Mouse (Mus musculus) hindbrain, embryonic 12.5 days (tissue): ENCODE data around the gene Aox4. TPM values are rescaled to one million over a fixed set of nuclear protein-coding genes. Genes with fewer than 3 reads are reported as not detected.

Source experiments
- ATAC-seq: fragments of 200-750 bp; cut with Nextera tagmentation; 2 replicates; pipeline ENCODE4 v1.8.0; 2017; ENCODE audit warnings: moderate TSS enrichment; ENCODE audit not compliant: low FRiP score
- H3K27ac ChIP-seq: fragments of 300-500 bp; sonication (generic); 2 replicates; pipeline ENCODE4 v1.5.1; 2016; ENCODE audit warnings: mild to moderate bottlenecking
- H3K27me3 ChIP-seq: fragments of 300-500 bp; sonication (generic); 2 replicates; pipeline ENCODE4 v1.6.1; 2016; ENCODE audit warnings: mild to moderate bottlenecking
- H3K36me3 ChIP-seq: fragments of 300-500 bp; sonication (generic); 2 replicates; pipeline ENCODE4 v1.6.1; 2016; ENCODE audit warnings: mild to moderate bottlenecking
- H3K4me1 ChIP-seq: fragments of 300-500 bp; sonication (generic); 2 replicates; pipeline ENCODE4 v1.6.1; 2016
- H3K4me2 ChIP-seq: fragments of 300-500 bp; sonication (generic); replicated peaks from 2 replicates; pipeline ENCODE4 v1.6.1; 2016; ENCODE audit warnings: mild to moderate bottlenecking
- H3K4me3 ChIP-seq: fragments of 300-500 bp; sonication (generic); 2 replicates; pipeline ENCODE4 v1.5.1; 2016; ENCODE audit warnings: mild to moderate bottlenecking
- H3K9ac ChIP-seq: fragments of 300-500 bp; sonication (generic); 2 replicates; pipeline ENCODE4 v1.6.1; 2016; ENCODE audit warnings: mild to moderate bottlenecking, moderate library complexity
- H3K9me3 ChIP-seq: fragments of 300-500 bp; sonication (generic); replicated peaks from 2 replicates; pipeline ENCODE4 v1.6.1; 2016; ENCODE audit warnings: mild to moderate bottlenecking
- WGBS: fragments of 180-500 bp; shearing (Covaris S2); methylation state at CpG from one replicate; pipeline ENCODE4 v1.1.7; 2016; 5-methylcytosine and 5-hydroxymethylcytosine counted together
- polyA plus RNA-seq: library from polyadenylated mRNA; unstranded; fragments of >200 nt; fragmentation: Nextera tagmentation; extraction: Ambion mirVana; gene quantifications from 2 replicates; pipeline ENCODE4 v1.2.1, GENCODE M21; 2016

Gene Aox4
- polyA plus RNA-seq: 0.04 TPM in 1 of 2 replicates, not detected in the other

- no peak for ATAC-seq
- H3K36me3 ChIP-seq: no peaks in the 10 kb centered on the region
- no peak within 1 kb of the TSS for H3K27ac ChIP-seq
- no peaks in the 10 kb centered on the region for H3K9me3 ChIP-seq
- 84% methylated on average over 17 of the region's 17 CpGs for WGBS
- H3K4me3 ChIP-seq: no peak within 1 kb of the TSS
- no peak within 1 kb of the TSS for H3K4me2 ChIP-seq
- H3K4me1 ChIP-seq: no peaks in the 10 kb centered on the region
- H3K9ac ChIP-seq: no peak within 1 kb of the TSS
- H3K27me3 ChIP-seq: no peaks in the 10 kb centered on the region
Observed at GRCm38 (mm10) chr1:58210203-58210602, at the start of gene Aox4. TSS of gene Aox4 (plus strand) at chr1:58210397.

- Histone ChIP-seq H3K4me2 (no peak overlapping the region), H3K27ac (no peak overlapping the region), H3K9me3 (no peaks in the 10 kb centered on the region), H3K4me3 (no peak overlapping the region), H3K36me3 (no peaks in the 10 kb centered on the region), H3K4me1 (no peaks in the 10 kb centered on the region), H3K27me3 (no peaks in the 10 kb centered on the region), H3K9ac (no peak overlapping the region)
- no peak for ATAC-seq
- WGBS: 78% methylated on average over 6 of the region's 6 CpGs
Observed at GRCm38 (mm10) chr1:58169893-58170292, 40.3 kb upstream of the Aox4 start.

GRCm38 (mm10) chr1:58188514-58189175, 21.6 kb upstream of the Aox4 start:
- Histone ChIP-seq H3K36me3 (no peaks in the 10 kb centered on the region), H3K27ac (no peak overlapping the region), H3K4me3 (no peak overlapping the region), H3K4me2 (no peak overlapping the region), H3K9ac (no peak overlapping the region), H3K4me1 (0 out of 2 replicates have a peak, but pooled peaks cover 5% of the 10 kb centered on the region), H3K27me3 (no peaks in the 10 kb centered on the region), H3K9me3 (no peaks in the 10 kb centered on the region)
- ATAC-seq: peak; percentile 66; the same call in 1 of the 2 replicates
- WGBS: 51% methylated on average over 5 of the region's 5 CpGs

GRCm38 (mm10) chr1:58194317-58194716, 15.9 kb upstream of the Aox4 start:
- H3K4me2 ChIP-seq: no peak overlapping the region
- H3K9ac ChIP-seq: no peak overlapping the region
- H3K27ac ChIP-seq: no peak overlapping the region
- no peak for ATAC-seq
- no peaks in the 10 kb centered on the region for H3K4me1 ChIP-seq
- no peaks in the 10 kb centered on the region for H3K27me3 ChIP-seq
- no peak overlapping the region for H3K4me3 ChIP-seq
- H3K36me3 ChIP-seq: no peaks in the 10 kb centered on the region
- no peaks in the 10 kb centered on the region for H3K9me3 ChIP-seq
- 87% methylated on average over 12 of the region's 12 CpGs for WGBS

- Histone ChIP-seq H3K9me3 (no peaks in the 10 kb centered on the region), H3K4me3 (no peak overlapping the region)
- WGBS: 80% methylated on average over 3 of the region's 3 CpGs
Observed at GRCm38 (mm10) chr1:58194988-58195387, 15.2 kb upstream of the Aox4 start.

GRCm38 (mm10) chr1:58195541-58195940, 14.7 kb upstream of the Aox4 start:
- no peak for ATAC-seq

More at GRCm38 (mm10) chr1:58194988-58195387, 15.2 kb upstream of the Aox4 start:
- no peak overlapping the region for H3K9ac ChIP-seq
- ATAC-seq: no peak
- H3K27me3 ChIP-seq: no peaks in the 10 kb centered on the region
- H3K36me3 ChIP-seq: no peaks in the 10 kb centered on the region
- no peak overlapping the region for H3K4me2 ChIP-seq
- no peak overlapping the region for H3K27ac ChIP-seq
- no peaks in the 10 kb centered on the region for H3K4me1 ChIP-seq

GRCm38 (mm10) chr1:58197023-58197422, 13.2 kb upstream of the Aox4 start:
- H3K4me2 ChIP-seq: no peak overlapping the region
- H3K27ac ChIP-seq: no peak overlapping the region
- no peaks in the 10 kb centered on the region for H3K36me3 ChIP-seq
- H3K4me3 ChIP-seq: no peak overlapping the region
- no peaks in the 10 kb centered on the region for H3K9me3 ChIP-seq
- no peaks in the 10 kb centered on the region for H3K27me3 ChIP-seq
- 74% methylated on average over 9 of the region's 9 CpGs for WGBS
- ATAC-seq: no peak
- no peaks in the 10 kb centered on the region for H3K4me1 ChIP-seq
- no peak overlapping the region for H3K9ac ChIP-seq

More at GRCm38 (mm10) chr1:58195541-58195940, 14.7 kb upstream of the Aox4 start:
- no peaks in the 10 kb centered on the region for H3K4me1 ChIP-seq
- H3K9me3 ChIP-seq: no peaks in the 10 kb centered on the region
- no peak overlapping the region for H3K4me3 ChIP-seq
- no peaks in the 10 kb centered on the region for H3K36me3 ChIP-seq
- H3K27ac ChIP-seq: no peak overlapping the region
- no peaks in the 10 kb centered on the region for H3K27me3 ChIP-seq
- no peak overlapping the region for H3K9ac ChIP-seq
- 13% methylated on average over 10 of the region's 10 CpGs for WGBS
- 0 out of 2 replicates have a peak overlapping the region, but pooled peaks have one; percentile 5 for H3K4me2 ChIP-seq

- H3K4me2 ChIP-seq: no peak overlapping the region
- no peak overlapping the region for H3K27ac ChIP-seq
- no peaks in the 10 kb centered on the region for H3K9me3 ChIP-seq
- no peaks in the 10 kb centered on the region for H3K36me3 ChIP-seq
- no peaks in the 10 kb centered on the region for H3K27me3 ChIP-seq
- no peak overlapping the region for H3K9ac ChIP-seq
- H3K4me3 ChIP-seq: no peak overlapping the region
- no peaks in the 10 kb centered on the region for H3K4me1 ChIP-seq
- ATAC-seq: no peak
- WGBS: 76% methylated on average over 4 of the region's 4 CpGs
Observed at GRCm38 (mm10) chr1:58198386-58198785, 11.8 kb upstream of the Aox4 start.

GRCm38 (mm10) chr1:58212805-58213204, 2.6 kb downstream of the Aox4 start:
- H3K27ac ChIP-seq: no peak overlapping the region
- H3K36me3 ChIP-seq: no peaks in the 10 kb centered on the region
- no peak overlapping the region for H3K4me2 ChIP-seq
- no peak for ATAC-seq
- H3K27me3 ChIP-seq: no peaks in the 10 kb centered on the region
- no peak overlapping the region for H3K4me3 ChIP-seq
- no peaks in the 10 kb centered on the region for H3K4me1 ChIP-seq
- H3K9me3 ChIP-seq: no peaks in the 10 kb centered on the region
- H3K9ac ChIP-seq: no peak overlapping the region
- 86% methylated on average over 7 of the region's 7 CpGs for WGBS

- Histone ChIP-seq H3K36me3 (no peaks in the 10 kb centered on the region), H3K4me1 (no peaks in the 10 kb centered on the region), H3K9me3 (no peaks in the 10 kb centered on the region), H3K27me3 (no peaks in the 10 kb centered on the region), H3K4me3 (no peak overlapping the region), H3K27ac (no peak overlapping the region), H3K9ac (no peak overlapping the region), H3K4me2 (no peak overlapping the region)
- ATAC-seq: no peak
- WGBS: 75% methylated on average over 5 of the region's 5 CpGs
Observed at GRCm38 (mm10) chr1:58213838-58214237, 3.6 kb downstream of the Aox4 start.

- WGBS: 90% methylated on average over 4 of the region's 4 CpGs
Observed at GRCm38 (mm10) chr1:58215353-58215752, 5.2 kb downstream of the Aox4 start.

GRCm38 (mm10) chr1:58215956-58216532, 5.8 kb downstream of the Aox4 start:
- ATAC-seq: no peak
- Histone ChIP-seq H3K27me3 (no peaks in the 10 kb centered on the region), H3K4me1 (no peaks in the 10 kb centered on the region), H3K36me3 (no peaks in the 10 kb centered on the region), H3K4me3 (no peak overlapping the region), H3K4me2 (no peak overlapping the region), H3K27ac (no peak overlapping the region), H3K9me3 (no peaks in the 10 kb centered on the region), H3K9ac (no peak overlapping the region)
- WGBS: 88% methylated on average over 7 of the region's 7 CpGs

More at GRCm38 (mm10) chr1:58215353-58215752, 5.2 kb downstream of the Aox4 start:
- H3K27ac ChIP-seq: no peak overlapping the region
- no peaks in the 10 kb centered on the region for H3K36me3 ChIP-seq
- no peak for ATAC-seq
- H3K4me3 ChIP-seq: no peak overlapping the region
- H3K27me3 ChIP-seq: no peaks in the 10 kb centered on the region
- H3K9me3 ChIP-seq: no peaks in the 10 kb centered on the region
- H3K4me1 ChIP-seq: no peaks in the 10 kb centered on the region
- no peak overlapping the region for H3K4me2 ChIP-seq
- no peak overlapping the region for H3K9ac ChIP-seq

- no peak for ATAC-seq
- Histone ChIP-seq H3K36me3 (no peaks in the 10 kb centered on the region), H3K4me2 (no peak overlapping the region), H3K9me3 (no peaks in the 10 kb centered on the region), H3K9ac (no peak overlapping the region), H3K27ac (no peak overlapping the region), H3K4me3 (no peak overlapping the region), H3K4me1 (no peaks in the 10 kb centered on the region), H3K27me3 (no peaks in the 10 kb centered on the region)
- WGBS: 68% methylated on average over 6 of the region's 6 CpGs
Observed at GRCm38 (mm10) chr1:58221070-58221469, 10.9 kb downstream of the Aox4 start.
